Mouse (Mus musculus): ENCODE results near the gene Tctn1.

Tctn1 gene

DNA sequence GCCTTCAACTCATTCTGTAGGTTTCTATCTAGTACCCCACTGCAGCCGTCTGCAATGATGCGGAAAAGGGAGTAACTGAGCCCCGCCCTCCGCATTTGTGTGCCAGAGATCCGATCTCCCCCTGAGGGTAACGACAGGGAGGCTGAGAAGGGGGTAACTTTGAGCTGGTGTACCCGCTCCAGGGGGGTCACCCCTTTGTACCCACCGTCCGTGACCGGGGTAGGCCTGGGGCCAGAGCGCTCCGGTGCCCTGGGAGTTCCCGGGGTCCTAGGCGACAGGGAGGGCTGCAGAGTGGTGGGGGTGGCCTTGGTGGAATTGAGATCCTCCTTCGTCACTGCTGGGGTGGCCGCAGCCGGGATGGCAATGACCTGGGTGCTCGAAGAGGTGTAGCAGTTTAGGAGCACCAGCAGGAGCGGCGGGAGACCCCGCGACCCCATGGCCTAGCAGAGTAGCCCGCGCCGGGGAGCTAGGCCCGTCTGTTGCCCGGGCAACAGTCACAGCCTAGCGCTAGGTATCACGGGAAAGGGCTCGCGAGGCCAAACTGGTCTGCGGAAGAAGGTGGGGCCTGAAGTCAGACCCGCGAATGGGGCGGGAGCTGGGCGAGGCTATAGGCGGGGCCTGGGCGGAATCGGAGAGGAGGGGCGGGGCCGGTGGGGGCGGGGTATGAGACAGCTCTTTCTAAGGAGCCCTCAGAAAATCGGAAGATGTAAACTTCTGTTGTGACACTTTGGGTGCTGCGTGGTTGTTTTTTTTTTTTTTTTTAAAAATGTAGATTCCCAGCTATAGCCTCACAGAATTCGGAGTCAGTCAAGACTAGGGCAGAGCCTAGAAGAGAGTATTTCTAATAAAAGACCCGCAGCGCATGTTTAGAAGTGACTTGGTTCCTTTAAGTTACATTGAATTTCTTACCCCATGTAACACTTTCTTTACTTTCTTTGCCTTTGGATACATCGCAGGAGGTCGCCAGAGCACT is at the start of gene Tctn1:
Gene Tctn1 (minus strand): TSS at position 528 of the 973 bp plus-strand sequence.
- DNase-seq (ENCODE audit: low read depth): peak; percentile 96

DNA sequence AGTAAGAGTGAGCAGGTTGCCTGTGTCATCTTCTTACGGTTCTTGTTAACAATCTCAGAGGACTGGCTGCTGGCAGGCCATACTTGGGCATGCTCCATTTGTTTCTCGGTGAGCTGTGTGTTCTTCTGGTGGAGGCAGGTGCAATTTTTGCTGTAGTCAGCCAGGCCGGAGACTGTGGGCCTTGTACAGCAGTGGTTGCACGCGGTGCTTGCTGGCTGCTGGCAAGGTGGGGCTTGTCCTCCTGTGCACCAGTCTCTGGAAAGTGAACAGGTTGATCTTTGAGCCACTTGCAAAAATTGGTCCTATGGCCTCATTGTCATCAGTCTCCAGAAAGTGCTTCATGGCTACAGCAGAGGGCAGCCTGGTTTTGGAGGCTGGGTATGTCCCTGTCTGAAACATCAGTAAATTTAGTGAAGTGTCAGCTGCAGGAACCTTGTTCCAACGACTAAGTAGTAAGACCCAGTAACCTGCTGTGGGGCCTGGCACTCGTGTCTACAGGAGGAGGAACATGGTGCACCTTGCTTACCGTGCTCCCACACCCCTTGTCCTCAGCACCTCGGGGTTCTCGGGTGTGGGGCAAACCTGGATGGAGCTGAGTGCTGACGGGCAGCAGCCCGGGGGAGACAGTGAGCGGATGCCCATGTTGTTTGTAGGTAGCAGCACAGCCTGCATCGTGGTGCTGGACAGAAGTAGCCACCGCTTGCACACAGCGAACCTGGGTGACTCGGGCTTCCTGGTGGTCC is 48.9 kb upstream of the Tctn1 start:
- no peak for DNase-seq (ENCODE audit: low read depth)

GRCm38 (mm10) chr5:122312346-122312745 is 48.1 kb upstream of the Tctn1 start:
- DNase-seq (ENCODE audit: low read depth): no peak

DNA sequence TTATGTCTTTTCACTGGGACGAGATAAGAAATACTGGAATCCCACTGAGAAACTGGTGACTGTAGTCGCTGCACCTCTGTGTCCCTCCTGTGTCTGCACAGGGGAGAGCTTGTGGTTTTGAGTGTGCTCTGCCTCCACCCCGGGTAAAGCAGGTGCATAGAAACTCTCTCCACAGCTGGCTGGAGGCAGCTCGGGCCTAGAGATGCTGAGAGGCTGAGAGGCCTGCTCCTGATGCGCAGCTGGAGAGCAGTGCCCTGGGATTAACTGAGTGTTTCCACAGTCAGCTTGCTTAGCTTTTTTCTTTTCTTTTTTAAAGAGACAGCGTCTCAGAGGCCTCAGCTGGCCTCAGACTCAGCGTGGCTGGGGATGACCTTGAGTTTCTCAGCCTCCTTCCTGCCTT is 47.4 kb upstream of the Tctn1 start:
- DNase-seq (ENCODE audit: low read depth): peak; percentile 58

DNA sequence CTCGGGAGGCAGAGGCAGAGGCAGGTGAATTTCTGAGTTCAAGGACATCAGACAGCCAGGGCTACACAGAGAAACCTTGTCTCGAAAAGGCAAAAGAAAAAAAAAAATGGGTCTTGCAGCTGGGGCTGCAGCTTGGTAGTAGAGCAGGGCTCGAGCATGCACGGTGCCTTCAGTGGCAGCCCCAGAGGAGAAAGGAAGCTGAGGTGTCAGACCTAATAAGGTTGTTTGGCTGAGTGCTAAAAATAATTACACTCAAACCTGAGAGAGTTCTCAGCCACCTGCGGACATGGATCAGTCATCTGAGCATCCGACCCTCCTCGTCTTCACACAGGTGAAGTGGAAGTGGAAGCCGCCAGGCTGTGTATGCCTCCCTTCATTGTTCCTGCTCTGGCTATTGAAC is 46.4 kb upstream of the Tctn1 start:
- DNase-seq (ENCODE audit: low read depth): no peak

DNA sequence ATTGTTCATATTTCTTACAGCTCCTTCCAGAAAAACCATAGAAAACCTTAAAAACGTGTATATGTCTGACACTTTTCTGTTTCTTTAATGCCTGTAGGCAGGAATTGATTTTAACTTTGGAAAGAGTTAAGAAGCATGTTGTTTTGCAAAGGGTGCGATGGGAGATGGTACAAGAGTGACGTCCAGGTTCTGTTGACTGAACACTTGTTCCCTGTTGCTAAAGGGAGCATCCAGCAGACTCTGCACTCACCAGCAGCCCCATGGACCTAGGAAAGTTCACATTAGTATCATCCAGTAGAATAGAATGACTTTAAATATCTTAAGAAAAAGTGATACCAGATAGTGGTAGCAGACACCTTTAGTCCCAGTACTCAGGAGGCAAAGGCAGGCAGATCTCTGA is 42.3 kb upstream of the Tctn1 start:
- no peak for DNase-seq (ENCODE audit: low read depth)

- DNase-seq (ENCODE audit: low read depth): no peak
These were observed 41.2 kb upstream of the Tctn1 start for GRCm38 (mm10) chr5:122305472-122305871.

GRCm38 (mm10) chr5:122304541-122304940 is 40.3 kb upstream of the Tctn1 start:
- DNase-seq (ENCODE audit: low read depth): no peak

DNA sequence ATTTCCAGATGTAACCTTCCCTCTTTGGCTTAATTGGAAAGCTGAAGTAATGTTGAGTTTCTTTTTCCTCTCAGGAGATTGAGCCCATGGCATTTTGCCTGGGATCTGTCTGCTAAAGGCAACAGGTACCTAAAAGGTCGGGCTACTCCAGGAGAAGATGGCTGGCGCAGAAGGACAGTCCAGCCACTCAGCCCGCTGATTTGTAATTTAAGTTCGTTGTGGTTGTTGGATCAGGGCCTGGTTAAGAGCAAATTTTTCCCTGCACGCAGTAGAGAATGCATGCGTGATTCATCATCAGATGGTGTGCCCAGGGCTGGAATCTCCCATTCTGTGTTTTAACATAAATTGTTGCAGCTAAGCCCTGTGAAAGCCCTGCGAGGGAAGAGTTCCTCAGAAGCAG is 39.7 kb upstream of the Tctn1 start:
- no peak for DNase-seq (ENCODE audit: low read depth)

- peak; percentile 75 for DNase-seq (ENCODE audit: low read depth)
These were observed 38.8 kb upstream of the Tctn1 start for GRCm38 (mm10) chr5:122302810-122303745.

DNA sequence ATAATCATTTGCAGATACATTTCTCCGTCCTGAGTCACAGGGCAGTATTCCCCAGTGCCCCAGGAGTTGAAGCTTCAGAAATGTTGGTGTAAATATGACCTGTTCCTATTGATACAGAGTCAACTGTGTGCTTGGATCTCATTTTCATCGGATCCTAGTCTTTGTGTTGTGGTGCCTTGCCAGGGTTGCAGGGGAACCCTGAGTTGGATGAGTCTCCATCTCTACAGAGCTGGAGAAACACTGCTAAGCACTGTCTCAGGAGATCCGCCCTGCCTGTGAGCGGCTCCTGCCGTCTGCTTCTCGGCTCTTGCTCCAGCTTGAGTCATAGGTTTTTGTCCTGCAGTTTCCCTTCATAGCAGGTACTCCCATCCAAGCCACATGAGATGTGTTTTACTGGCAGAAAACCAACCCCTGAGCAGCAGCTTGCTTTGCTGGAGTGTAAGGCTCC is 35.8 kb upstream of the Tctn1 start:
- DNase-seq (ENCODE audit: low read depth): no peak

GRCm38 (mm10) chr5:122295113-122295935 is 31.1 kb upstream of the Tctn1 start:
- DNase-seq (ENCODE audit: low read depth): no peak

DNA sequence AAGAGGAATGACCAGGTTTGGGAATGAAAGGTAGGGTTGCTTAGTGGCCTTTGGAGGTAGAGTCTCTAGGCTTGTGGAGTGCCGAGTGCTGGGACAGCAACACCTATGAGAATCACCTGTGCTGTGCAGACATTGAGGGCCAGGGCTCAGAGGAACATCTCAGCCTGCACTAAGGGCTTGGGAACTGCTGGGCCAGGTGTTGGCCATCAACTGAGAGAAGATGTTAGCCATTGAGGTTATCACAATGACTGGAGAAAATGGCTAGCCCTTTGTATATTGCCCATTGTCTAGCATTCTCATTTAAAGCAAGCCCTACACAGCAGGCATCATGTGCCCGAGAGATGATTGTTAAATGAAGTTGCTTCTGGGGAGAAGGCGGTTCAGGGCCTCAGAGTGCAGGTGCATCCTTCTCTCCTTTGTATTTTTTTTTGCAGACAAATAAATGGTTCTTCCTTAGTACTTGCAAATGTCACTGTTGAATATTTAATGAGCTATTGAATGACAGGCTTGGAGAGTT is 30.0 kb upstream of the Tctn1 start:
- no peak for DNase-seq (ENCODE audit: low read depth)

DNA sequence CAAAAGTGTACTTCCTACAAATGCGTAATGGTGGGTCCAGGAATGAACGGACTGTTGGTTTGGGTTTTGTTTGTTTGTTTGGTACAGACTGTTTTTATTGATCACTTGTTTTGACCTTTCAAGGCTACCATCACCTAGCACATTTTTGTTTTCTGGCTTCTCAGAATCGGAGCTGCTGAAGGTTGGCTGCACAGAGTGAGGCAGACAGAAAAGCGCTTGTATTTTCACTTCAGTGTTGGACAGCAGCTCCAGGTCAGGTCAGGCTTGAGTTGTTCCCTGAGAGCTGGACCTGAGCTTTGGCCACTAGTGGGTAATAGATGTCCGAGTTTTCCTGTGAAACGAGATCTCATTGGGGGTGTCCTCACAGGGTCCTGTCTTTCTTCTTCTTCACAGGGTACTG is 28.9 kb upstream of the Tctn1 start:
- no peak for DNase-seq (ENCODE audit: low read depth)

GRCm38 (mm10) chr5:122291553-122292339 is 27.5 kb upstream of the Tctn1 start:
- no peak for DNase-seq (ENCODE audit: low read depth)

DNA sequence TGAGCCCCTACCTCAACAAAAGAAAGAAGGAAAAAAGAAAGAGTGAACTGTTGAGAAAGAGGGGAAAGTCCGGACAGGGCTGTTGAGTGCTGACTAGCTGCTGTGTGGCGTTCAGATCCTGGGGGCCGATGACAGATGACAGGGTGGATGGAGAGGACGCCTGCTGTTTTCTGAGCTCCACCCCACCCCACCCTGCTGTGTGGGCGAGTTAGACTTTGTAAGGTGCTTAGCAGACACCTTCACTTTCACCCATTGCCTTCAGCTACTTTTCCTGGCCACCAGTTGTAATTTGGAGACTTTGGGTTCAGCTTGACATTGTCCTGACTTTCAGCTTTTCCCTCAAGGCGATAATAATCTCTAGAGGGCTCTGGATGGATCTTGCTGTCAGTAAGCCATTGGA is 26.9 kb upstream of the Tctn1 start:
- DNase-seq (ENCODE audit: low read depth): no peak

GRCm38 (mm10) chr5:122288147-122288811 is 24.0 kb upstream of the Tctn1 start:
- DNase-seq (ENCODE audit: low read depth): no peak

DNA sequence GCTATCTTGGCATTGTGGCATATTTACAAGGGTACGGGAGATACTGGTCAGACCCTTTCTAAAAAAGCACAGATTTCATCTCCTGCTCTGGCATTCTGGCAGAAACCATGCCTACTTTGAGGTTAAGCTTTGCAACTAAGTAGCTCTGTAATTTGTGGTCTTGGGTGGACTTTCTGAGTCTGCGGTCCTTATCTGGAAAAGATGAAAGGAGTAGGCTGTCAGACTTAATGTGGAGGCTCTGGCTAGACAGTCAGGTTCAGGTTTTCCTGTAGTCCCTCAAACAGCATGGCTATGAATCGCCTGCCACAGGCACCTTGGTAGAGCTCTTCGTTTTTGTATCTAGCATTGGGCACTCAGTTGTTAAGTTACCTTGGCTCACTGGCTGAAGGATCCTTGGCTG is 22.8 kb upstream of the Tctn1 start:
- DNase-seq (ENCODE audit: low read depth): no peak

DNA sequence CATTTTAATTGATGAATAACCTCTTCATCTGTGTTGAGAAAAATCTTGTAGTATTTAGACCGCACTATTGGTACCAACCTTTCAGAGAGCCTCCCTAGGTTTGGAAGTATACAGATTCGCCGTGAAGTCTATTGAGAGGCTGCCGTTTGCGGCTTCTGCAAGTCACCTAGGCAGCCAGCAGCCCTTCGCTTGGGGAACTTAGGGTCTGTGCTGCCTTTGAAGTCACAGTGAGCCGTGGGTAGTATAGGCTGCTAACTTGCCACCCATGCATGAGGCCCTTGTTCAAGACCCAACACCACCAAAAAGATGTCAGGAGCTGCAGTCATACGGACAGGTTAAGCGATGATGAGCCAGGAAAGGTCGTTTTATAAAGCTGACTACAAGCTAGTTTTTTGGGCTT is 21.9 kb upstream of the Tctn1 start:
- no peak for DNase-seq (ENCODE audit: low read depth)

Measured in 416B (cell line).